Mouse (Mus musculus) E14TG2a.4 (cell line): Measurements from ENCODE around the gene Lrrc20.

Source experiments
- CTCF ChIP-seq: conservative IDR thresholded peaks from 2 replicates; pipeline ENCODE4 v1.5.1; 2014; ENCODE audit warnings: low read length
- NANOG ChIP-seq: IDR thresholded peaks from 2 replicates; pipeline ENCODE4 v1.6.1; 2014; ENCODE audit warnings: borderline replicate concordance, low read length, mixed read lengths
- POU5F1 ChIP-seq: IDR thresholded peaks from 2 replicates; pipeline ENCODE4 v1.6.1; 2014; ENCODE audit warnings: low read length, borderline replicate concordance

- TF ChIP-seq CTCF (no peak), POU5F1 (no peak), NANOG (no peak)
These were observed 83.9 kb downstream of the Lrrc20 start for GRCm38 (mm10) chr10:61559544-61559943.
